Mouse (Mus musculus) T-helper 2 cell (primary cell): ENCODE measurements around the gene Gm26602.

ENCODE experiments used
- in situ Hi-C: fragments of 300-600 bp; cut with MboI, MseI; formaldehyde crosslinking; loops from one replicate; pipeline ENCODE4 v1.15.1; 2025; ENCODE audit warnings: high pct_unique_total_duplicates

Gene Gm26602

GRCm38 (mm10) chr10:79932736-79933135, 22.1 kb downstream of the Gm26602 start:
- in situ Hi-C loops, result no loop called here

GRCm38 (mm10) chr10:79933145-79933679, 22.6 kb downstream of the Gm26602 start:
- in situ Hi-C loops, result no loop called here

- in situ Hi-C loops, result no loop called here
Measured at GRCm38 (mm10) chr10:79933861-79934260, 23.2 kb downstream of the Gm26602 start.

- in situ Hi-C loops, result no loop called here
Measured at GRCm38 (mm10) chr10:79934272-79934721, 23.6 kb downstream of the Gm26602 start.

GRCm38 (mm10) chr10:79934794-79935569, 24.3 kb downstream of the Gm26602 start:
- in situ Hi-C loops, result no loop called here

GRCm38 (mm10) chr10:79936284-79936910, 25.7 kb downstream of the Gm26602 start:
- in situ Hi-C loops, result no loop called here

GRCm38 (mm10) chr10:79936911-79937441, 26.3 kb downstream of the Gm26602 start:
- in situ Hi-C loops, result no loop called here

- in situ Hi-C loops, result no loop called here
Measured at GRCm38 (mm10) chr10:79937775-79938526, 27.3 kb downstream of the Gm26602 start.

- in situ Hi-C loops, result no loop called here
Measured at GRCm38 (mm10) chr10:79940749-79941148, 30.1 kb downstream of the Gm26602 start.

GRCm38 (mm10) chr10:79942988-79943387, 32.3 kb downstream of the Gm26602 start:
- in situ Hi-C loops, result no loop called here

GRCm38 (mm10) chr10:79943471-79943901, 32.8 kb downstream of the Gm26602 start:
- in situ Hi-C loops, result no loop called here

- in situ Hi-C loops, result no loop called here
Measured at GRCm38 (mm10) chr10:79945507-79946234, 35.0 kb downstream of the Gm26602 start.

GRCm38 (mm10) chr10:79946752-79947322, 36.2 kb downstream of the Gm26602 start:
- in situ Hi-C loops, result no loop called here

- in situ Hi-C loops, result no loop called here
Measured at GRCm38 (mm10) chr10:79947502-79947901, 36.8 kb downstream of the Gm26602 start.

GRCm38 (mm10) chr10:79949873-79950272, 39.2 kb downstream of the Gm26602 start:
- in situ Hi-C loops, result no loop called here

- in situ Hi-C loops, result no loop called here
Measured at GRCm38 (mm10) chr10:79950661-79951060, 40.0 kb downstream of the Gm26602 start.

GRCm38 (mm10) chr10:79953946-79954345, 43.3 kb downstream of the Gm26602 start:
- in situ Hi-C loops, result no loop called here

GRCm38 (mm10) chr10:79955691-79956090, 45.0 kb downstream of the Gm26602 start:
- in situ Hi-C loops, result no loop called here

- in situ Hi-C loops, result no loop called here
Measured at GRCm38 (mm10) chr10:79956643-79957154, 46.0 kb downstream of the Gm26602 start.

- in situ Hi-C loops, result no loop called here
Measured at GRCm38 (mm10) chr10:79958140-79958816, 47.6 kb downstream of the Gm26602 start.
